Mouse (Mus musculus): ENCODE results near the gene Cops3. TPM values are rescaled to one million over a fixed set of nuclear protein-coding genes. Genes with fewer than 3 reads are reported as not detected.

Gene Cops3
- polyA plus RNA-seq, 2 experiments from 2014 or later = 95.7 to 102 TPM

DNA sequence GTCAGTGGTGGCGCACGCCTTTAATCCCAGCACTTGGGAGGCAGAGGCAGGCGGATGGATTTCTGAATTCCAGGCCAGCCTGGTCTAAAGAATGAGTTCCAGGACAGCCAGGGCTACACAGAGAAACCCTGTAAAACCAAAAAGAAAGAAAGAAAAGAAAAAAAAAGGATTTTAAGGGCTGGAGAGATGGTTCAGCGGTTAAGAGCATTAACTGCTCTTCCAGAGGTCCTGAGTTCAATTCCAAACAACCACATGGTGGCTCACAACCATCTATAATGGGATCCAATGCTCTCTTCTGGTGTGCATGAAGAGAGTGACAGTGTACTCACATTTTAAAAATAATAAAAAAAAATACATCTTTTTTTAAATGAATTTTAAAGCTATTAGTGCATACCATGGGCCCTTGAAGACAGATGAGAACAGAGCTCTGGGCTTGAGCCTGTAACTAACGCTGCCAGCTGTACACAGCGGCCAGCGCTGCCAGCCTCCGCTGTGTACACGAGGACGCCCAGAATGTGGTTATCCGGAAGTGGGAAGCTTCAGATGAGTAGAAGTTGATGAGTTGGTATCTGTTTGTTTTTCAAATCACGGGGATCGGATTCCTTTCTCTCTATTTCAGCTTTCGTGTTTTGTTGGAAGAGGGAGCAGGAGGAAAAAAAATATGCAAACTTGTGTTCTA is 29.0 kb downstream of the Cops3 start:
- ATAC-seq = no peak

DNA sequence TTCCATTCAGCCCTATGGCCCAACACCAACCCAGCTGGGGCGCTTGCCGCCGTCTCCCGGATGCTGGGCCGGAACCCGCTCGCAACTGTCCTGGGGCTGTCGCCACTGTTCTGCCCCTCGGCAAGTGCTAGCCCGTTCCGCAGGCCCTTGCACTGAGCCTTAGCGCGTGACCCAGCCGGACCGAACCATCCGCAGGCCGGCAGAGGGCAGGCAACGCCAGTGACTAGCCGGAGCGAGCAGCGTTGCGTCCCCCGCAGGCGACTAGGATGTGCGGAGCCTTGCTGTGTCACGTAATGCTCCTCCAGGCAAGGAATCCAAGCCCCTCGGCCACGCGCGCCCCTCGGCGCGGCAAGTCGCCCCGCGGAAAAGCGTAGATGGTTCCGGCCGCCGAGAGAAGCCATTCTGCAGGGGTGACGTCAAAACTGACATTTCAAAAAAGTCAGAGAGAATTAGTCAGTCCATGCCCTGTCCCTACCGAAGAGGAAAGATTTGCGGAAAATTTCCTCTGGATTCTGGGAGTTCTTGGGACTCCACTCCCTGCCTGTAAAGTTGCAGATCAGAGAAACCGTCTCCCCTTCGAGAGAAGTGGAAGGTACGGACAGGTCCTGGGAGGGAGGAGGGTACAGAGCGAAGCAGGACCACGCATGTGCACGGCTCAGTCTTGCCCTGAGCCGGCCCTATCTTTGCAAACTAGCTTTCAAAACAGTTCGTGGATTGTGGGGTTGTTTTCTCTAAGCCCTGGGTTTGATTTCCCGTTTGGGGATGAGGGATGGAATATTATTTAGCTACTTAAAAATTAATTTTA is 29.8 kb downstream of the Cops3 start, which contains the start of gene Flcn:
Gene Flcn (minus strand): TSS at position 347 of the 805 bp plus-strand sequence.
- ATAC-seq = peak; percentile 78

DNA sequence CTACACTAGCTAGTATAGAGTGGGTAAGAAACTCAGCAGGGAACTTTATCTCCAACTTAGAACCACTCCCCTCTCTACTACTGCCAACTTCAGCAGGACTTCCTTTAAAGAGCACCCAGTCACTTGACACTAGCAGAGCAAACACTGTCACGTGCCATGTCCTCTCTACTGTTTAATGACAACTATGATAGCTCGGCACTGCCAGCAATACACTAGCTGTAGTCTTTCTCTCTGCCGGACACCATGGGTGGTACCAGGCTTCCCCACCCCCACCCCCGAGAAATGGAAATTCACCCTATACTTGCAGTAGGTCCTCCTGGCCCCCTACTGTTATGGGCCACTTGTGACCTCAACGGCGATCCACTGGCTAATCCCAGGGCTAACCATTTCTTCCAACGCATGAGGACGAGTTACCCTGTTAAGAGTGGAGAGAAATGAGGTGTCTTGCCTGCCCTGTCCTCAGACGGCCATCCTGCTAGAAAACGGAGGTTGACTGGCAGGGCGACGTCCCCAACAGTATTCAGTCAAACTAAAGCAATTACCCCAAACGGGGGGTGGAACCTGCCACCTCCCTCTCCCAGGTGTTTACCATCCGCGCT is 30.5 kb downstream of the Cops3 start:
- peak; percentile 64 for ATAC-seq

DNA sequence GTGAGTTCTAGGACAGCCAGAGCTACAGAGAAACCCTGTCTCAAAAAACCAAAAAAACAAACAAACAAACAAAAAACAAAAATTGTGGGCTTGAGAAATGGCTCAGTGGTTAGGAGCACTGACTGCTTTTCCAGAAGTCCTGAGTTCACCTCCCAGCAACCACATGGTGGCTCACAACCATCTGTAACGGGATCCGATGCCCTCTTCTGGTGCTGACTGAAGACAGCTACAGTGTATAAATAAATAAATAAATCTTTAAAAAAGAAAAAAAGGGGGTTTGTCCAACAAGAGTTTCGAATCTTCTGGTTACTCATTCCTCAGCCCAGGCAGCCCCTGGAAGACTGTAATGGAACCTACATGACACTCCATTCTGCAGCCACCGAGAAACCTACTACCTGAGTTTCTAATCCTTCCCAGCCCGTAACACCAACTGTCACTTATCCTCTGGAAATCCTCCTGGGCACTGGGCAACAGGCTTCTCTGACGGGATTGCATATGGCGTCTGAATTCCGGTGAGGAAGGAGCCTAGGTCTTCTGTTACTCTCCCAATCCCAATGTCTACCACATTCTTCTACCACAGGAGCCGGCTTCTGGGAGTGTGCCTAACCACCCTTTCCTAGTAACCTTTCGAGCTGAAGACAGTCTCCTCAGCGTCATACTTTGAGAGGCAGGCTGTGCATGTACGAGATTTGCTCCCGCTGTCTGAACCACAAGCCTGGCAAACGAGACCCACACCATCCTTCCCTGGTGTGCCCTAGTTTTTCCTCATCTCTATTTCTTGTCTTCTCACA is 31.3 kb downstream of the Cops3 start:
- no peak for ATAC-seq

DNA sequence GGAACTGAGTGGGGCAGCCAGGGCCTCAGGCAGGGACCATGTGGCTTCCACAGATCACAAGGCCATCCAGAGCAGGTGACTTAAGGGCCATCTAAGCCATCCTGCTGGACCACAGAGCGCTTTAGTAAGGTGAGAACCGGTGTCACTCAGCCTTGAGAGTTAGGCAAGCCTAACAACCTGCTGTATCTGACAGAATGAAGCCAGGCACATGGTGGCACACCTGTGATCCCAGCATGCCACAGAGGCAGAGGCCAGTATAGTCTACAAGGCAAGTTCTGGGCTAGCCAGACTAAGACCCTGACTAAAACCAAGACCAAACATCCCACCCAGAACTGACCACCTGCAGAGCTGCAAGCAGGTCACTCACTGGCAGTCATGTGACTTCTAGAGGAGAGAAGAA is 34.0 kb downstream of the Cops3 start:
- no peak for ATAC-seq

DNA sequence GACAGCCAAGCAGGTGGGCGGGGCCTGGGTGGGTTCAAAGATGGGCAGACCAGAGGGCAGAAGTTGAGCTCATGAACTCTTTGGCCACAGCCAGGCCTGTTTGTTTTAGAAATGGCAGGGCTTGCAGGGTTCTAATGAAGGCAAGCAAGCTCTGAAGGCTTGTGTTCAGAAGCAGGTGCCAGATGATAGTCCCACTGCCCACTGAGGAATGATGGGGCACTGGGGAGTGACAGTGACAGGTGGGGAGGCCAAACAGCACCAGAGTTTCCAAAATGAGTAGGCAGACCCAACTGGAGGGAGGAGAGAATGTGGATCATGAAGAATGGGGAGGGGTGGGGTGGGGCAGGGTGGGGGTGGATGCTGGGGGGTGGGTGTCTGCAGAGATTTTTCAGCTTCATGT is 34.4 kb downstream of the Cops3 start:
- no peak for ATAC-seq

DNA sequence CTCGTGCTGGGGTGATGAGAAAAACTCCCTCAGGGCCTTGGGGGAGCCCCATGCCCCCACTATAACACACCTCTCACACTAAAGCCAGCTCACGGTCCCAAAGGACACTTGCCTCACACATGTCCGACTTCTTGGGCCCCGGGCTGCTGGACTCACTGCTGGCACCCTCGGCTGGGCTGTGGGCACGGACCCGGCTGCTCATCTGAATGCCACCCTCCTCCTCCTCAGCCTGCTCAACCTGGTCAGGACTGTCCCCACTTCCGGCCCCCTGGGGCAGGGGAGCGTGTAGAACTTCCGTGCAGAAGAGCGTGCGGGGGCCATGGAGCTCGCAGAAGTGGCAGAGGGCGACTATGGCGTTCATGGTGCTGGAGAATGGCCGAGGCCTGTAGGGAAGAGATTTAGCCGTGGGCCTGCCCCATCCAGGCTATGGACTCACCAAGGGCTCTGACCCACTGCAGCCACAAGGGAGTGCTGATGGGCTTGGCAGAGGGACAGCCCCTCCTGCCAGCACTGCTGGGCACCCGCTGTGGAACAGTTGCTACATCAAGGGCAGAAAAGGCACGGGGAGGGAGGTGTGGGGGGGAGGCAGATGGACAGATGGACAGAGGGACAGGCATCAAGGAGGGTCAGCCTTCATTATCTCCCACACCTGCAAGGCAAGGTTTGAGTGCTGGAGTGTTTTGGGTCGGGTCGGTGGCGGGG is 35.1 kb downstream of the Cops3 start:
- ATAC-seq = no peak

DNA sequence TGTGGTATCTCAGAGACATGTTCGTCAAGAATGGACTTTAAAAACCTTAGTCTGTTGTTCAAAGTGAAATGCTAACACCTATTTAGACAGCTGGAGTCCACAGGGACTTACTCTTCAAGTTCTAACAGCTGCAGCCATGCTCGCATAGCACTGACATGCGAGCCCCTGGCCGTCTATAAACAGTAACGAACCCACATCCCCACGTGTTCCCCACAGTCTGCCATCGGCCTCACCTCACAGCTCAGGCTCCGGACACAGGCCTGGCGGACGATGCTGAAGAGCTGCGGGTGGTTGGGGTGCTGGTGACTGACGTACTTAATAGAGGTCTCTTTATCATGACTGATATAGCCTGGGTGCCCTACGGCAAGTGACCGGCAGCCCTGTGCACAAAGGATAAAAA is 36.1 kb downstream of the Cops3 start:
- no peak for ATAC-seq

DNA sequence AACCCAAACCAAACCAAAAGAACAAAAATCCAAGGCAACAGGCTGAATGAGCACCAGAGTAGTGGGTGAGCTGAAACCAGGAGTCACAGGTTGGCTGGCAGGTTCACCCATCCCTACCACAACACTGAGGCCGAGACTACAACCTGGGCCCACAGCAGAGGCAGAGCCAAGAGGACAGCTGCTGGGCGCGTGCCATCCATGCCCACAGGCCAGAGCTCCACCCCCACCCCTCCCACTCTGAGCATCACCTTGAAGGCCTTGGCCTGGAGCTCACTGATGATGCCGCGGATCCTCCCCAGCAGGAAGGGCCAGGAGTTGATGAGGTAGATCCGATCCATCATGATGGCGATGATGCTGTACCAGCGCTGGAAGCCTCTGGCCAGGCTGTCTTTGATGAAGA is 37.8 kb downstream of the Cops3 start:
- ATAC-seq = no peak

DNA sequence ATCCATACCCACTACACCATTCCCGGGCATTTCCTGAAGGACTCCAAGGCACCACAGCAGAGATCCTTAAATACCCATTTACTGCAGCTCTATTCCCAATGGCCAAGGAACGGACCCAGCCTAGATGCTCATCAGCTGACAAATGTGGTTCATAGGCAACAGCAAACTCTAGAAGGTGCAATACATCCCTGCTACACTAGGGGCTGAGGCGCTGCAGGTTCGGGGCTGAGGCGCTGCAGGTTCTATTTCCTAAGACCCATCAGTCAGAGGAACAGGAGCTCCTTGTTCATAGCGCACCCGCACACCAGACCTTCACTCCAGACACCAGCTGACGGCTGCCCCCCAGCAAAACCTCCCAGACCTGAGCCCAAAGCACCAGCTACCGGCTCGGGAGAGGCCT is 39.2 kb downstream of the Cops3 start:
- no peak for ATAC-seq

DNA sequence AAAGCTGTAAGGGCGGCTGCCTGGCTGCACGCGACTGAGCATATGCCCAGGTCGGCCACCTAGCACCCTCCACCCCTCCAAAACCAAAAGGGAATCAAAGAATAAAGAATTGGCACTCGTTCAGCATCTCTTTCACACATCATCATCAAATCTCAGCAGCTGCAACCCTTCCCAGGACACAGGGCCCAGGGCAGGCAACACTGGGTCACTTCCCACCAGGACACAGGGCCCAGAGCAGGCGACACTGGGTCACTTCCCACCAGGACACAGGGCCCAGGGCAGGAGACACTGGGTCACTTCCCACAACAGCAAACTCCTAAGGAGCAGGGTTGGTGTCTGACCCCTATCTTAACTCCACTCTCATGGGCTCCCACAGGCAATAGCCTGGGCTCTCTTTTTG is 46.2 kb downstream of the Cops3 start:
- no peak for ATAC-seq

DNA sequence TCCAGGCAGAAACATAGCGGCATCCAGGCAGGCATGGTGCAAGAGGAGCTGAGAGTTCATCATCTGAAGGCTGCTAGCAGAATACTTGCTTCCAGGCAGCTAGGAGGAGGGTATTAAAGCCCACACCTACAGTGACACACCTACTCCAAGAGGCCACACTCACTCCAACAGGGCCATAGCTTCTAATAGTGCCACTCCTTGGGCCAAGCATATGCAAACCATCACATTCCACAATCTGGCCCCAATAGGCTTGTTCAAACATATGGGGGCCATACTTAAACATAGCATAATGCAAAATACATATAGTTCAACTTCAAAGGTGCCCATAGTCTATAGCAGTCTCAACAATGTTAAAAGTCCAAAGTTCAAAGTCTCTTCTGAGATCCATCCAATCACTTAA is 50.3 kb downstream of the Cops3 start:
- ATAC-seq = no peak

DNA sequence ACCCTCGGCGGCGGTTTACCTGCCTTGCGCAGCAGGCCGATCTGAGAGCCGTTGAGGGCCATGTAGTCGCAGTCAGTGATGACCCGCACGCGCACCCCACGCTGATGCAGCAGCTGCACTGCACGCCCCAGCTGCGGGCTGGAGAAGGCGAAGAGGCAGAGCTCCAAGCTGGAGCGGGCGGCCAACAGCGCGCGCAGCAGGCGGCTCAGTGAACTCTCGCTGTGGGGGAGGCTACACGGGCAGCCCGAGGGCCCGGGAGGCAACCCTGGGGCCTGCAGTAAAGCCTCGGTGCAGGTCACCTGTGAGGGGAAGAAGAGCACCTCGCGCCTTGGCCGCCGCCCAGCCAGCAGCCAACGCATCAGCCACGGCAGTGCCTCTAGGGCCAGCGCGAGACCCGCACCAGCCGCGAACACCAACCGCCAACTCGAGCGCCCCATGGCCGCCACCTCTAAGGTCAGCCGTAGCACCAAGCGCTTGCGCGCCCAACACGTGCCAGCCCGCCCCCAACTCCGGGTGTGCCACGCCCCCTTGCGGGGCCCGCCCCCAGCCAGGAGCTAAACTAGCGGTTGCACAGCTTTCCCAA is 52.3 kb downstream of the Cops3 start, which contains the start of gene Pld6:
Gene Pld6 (minus strand): TSS at position 447 of the 583 bp plus-strand sequence.
- ATAC-seq = no peak

DNA sequence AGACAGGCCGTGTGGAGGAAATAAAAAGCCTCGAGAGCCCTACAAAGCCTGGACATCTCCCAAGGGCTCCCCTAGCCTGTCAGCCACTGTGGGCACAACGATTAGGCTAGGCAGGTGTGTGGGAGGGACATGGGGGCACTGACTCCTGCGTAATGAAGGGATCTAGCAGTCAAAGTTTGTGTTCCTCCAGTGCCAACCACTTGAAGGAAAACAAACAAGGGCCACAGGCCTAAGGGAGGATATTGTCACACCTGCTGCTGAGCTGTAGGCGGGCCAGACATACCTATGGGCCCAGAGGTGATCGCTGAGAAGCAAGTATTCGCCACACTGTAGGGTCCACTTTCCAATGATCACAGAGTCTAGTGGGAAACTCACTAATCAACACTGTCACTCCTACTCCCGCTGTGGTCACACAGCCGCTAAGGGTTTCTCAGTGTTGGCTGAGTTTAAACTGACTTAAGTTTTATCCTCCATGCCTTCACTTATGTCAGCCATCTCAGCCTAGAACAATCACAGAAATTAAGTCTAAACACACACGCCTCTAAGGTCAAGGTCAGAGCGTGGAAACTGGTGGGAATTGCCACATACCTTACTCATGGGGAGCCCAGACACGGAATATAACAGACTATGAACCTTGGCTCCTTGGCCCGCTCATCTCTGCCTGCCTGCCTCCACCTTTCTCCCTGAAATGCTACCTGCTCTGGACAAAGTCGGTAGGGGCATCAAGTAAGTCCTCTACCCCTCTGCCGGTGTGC is 53.0 kb downstream of the Cops3 start:
- no peak for ATAC-seq

DNA sequence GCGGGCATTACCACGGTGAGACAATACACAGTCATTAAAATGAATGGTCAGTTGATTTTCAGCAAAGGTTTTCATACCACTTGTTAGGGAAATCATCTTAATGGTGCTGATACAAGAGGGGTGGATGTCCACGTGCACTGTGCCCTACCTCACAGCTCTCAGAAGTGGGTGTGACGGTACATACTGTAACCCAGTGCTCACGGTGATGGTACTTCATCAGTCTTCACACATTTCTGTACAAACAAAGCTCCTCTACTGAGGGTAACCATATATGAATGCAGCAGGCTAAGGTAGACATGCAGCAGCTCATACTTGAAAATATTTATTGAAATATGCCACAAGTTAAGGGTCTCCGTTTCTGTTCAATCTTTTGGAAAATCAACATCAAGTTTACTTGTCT is 56.0 kb downstream of the Cops3 start:
- no peak for ATAC-seq

DNA sequence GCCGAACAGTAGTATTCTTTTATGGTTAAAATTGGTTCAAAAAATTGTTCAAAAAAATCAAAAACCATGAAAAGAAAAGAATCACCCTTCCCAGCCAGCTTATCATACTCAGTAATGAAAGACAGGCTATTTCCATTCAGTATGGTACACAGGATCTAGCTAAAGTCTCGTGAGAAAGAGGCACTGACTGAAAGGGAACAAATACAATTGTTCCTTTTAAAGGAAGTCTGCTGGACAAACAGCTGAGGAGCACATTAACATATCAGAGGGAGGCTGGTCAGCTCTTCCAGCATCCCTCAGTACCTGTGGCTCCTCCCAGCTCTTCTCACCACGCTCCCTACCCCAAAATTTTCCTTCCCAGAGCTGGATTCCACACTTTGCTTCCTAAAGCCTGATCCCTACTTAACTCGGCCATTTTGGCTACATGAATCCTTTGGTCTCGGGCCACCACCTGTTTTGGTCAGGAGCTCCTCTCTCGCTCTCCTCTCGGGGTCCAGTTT is 57.5 kb downstream of the Cops3 start:
- no peak for ATAC-seq

DNA sequence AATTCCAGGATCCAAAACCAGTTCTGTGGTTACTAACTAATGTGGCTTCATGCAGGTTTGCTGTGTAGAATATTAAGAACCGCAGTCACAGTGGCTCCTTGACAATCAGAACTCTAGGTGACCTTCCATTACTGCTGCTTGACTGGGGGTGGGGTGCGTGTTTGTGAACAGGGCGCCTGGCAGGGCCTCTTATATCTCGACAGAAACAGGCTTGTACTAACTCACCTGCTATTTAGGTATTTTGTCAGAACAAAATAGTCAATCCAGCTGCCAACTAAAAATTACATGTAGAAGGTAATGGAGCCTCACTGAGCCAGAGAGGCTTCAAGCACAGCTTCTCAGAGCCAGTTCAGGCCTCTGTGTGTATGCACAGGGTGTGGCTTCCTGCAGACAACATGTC is 59.4 kb downstream of the Cops3 start:
- no peak for ATAC-seq

DNA sequence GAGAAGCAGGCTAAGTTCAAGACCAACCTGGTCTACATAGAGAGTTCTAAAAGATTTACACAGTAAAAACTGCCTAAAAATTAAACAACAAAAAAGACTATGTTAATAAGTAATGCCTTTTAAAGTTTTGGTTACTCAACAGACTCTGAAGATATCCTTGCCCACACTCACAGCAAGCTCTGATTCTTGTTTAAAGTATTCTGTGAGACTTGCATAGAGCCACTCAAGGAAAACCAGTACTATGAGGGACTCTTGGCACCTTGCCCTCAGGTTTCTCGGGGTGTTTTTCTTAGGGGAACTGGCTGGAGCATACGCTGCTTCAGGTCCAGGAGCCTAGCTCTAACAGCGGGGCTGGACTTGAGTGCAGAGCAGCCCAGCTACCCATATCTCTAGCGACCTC is 60.2 kb downstream of the Cops3 start:
- no peak for ATAC-seq

DNA sequence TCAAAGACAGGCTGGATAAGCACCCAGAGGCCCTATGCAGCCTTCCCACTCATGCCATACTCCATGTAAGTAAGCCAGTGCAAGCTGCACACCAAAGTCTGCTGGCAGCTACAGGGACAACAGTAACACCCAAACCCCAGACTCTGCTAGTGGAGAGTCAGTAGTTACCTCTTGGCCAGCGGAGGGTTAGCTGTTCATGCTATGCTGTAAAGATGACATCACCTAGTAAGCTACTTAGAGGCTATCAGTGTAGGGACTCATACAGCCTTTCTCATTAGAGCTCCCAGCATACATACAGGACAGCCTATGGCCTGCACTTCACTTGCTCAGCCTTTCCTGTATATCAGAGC is 60.8 kb downstream of the Cops3 start:
- no peak for ATAC-seq

DNA sequence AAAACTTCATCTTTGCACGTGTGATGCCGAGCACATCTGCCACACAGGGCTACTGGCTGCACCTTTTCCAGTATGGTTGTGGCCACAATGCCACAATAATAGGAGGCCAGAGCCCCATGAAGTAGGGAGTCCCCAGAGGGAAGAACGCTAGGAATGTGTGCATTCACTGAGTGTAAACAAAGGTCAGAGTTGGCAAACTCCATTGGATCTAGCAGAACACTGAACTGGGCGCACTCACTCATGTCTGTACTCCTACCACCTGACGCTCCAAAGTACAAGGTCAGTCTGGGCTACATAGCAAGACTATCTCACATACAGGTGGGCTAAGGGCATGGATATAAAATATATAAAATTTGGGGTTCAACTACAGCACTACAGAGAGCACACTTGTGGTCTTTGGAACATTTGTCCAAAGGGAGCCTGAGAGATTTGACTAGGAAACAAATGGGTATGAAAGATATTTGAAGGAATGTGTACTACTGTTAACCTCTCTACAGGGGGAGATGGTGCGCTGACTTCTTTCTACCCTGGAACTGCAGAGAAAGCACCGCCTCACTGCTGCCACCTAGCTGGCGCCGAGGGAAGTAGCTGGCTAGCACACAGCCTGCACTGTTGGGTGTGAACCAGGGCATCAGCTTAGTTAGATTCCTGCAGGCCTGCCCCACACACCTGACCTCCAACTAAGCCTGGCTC is 61.3 kb downstream of the Cops3 start:
- peak; percentile 69 for ATAC-seq

Measured in activated CD4-positive, CD25-positive, alpha-beta regulatory T cell, adult 4 months (primary cell).